ENCODE assay signal across 28 mouse cellular contexts in genomic region chr7:121001879-121002278, GRCm38 (mm10). TPM values are rescaled to one million over a fixed set of nuclear protein-coding genes. Genes with fewer than 3 reads are reported as not detected.
A peak's percentile ranks its signal among the peaks of the same experiment; 100 is the strongest.
DNase-seq lines count a peak whose midpoint lies in the region; ATAC-seq and TF ChIP-seq lines count a peak whose summit lies in the region.
"Had no signal": no experiment of that assay in that cellular context is flagged by ENCODE, and none has a peak within 500 bp of the region (broad histone marks: within the 10 kb centered on the region; RNA-seq: fewer than 3 reads in every experiment).

No protein-coding gene starts in this region.

- H3K27ac ChIP-seq in kidney, adult 2 months (ENCODE audit: insufficient read depth, low read depth, low read length): peak overlapping the region; percentile 38; the same call in 1 of the 2 replicates
- H3K27ac ChIP-seq in intestine, embryonic 16.5 days (ENCODE audit: low read length): peak overlapping the region; percentile 80
- H3K27ac ChIP-seq in small intestine, adult 2 months (ENCODE audit: insufficient read depth, low read depth, low read length): peak overlapping the region; percentile 86
- H3K27ac ChIP-seq: embryonic facial prominence, embryonic 13.5 days; embryonic facial prominence, embryonic 15.5 days; forebrain, embryonic 13.5 days; forebrain, embryonic 15.5 days had no signal

- ATAC-seq in intestine, embryonic 16.5 days: no peak
- ATAC-seq: activated CD4-positive, CD25-positive, alpha-beta regulatory T cell, adult 4 months; CD4-positive, CD25-positive, alpha-beta regulatory T cell, adult 4 months; forebrain, embryonic 13.5 days; forebrain, embryonic 15.5 days; forebrain, postnatal 0 days; Patski had no signal

- DNase-seq in kidney, adult 2 months: no peak
- DNase-seq in kidney, adult 11 months: no peak
- no peak for DNase-seq in thymus, postnatal 0 days (ENCODE audit: low spot score)
- DNase-seq in gastrocnemius, postnatal 14 days: no peak
- DNase-seq: adrenal gland, adult 8-10 months; adrenal gland, postnatal 36 days; B cell, adult 2 months; cerebellum, adult 11-12 months; cerebellum, adult 2 months; cerebellum, adult 9-10 months; cerebellum, postnatal 10 days; cerebellum, postnatal 25 days had no signal

- no peak overlapping the region for H3K4me2 ChIP-seq in intestine, embryonic 16.5 days (ENCODE audit: low read depth, low read length)
- H3K4me2 ChIP-seq: embryonic facial prominence, embryonic 13.5 days; embryonic facial prominence, embryonic 15.5 days; forebrain, embryonic 13.5 days; forebrain, embryonic 15.5 days had no signal

- no peak overlapping the region for H3K4me3 ChIP-seq in kidney, adult 2 months (ENCODE audit: insufficient read depth, low read depth, low read length)
- H3K4me3 ChIP-seq in intestine, embryonic 16.5 days (ENCODE audit: low read length): no peak overlapping the region
- H3K4me3 ChIP-seq in small intestine, adult 2 months (ENCODE audit: low read depth, low read length): no peak overlapping the region
- H3K4me3 ChIP-seq: embryonic facial prominence, embryonic 13.5 days; embryonic facial prominence, embryonic 15.5 days; erythroblast, embryonic 14.5 days; forebrain, embryonic 13.5 days; forebrain, embryonic 15.5 days had no signal

- intact Hi-C loops in gastrocnemius, postnatal 14 days (cut with DNase I; ENCODE audit: low total_unique reads): no loop called here

- no peak overlapping the region for H3K9ac ChIP-seq in intestine, embryonic 16.5 days (ENCODE audit: low read depth, low read length)
- H3K9ac ChIP-seq: embryonic facial prominence, embryonic 13.5 days; embryonic facial prominence, embryonic 15.5 days; forebrain, embryonic 13.5 days; forebrain, embryonic 15.5 days; forebrain, postnatal 0 days had no signal

- no peak for TF ChIP-seq CTCF in kidney, adult 2 months (conservative IDR thresholded peaks at IDR 0.05; ENCODE audit: insufficient read depth, insufficient read length, low read depth, low read length)
- TF ChIP-seq CTCF in small intestine, adult 2 months (IDR thresholded peaks at IDR 0.05; ENCODE audit: extremely low read depth, insufficient read length, insufficient replicate concordance, low read depth, low read length): no peak

- no peaks in the 10 kb centered on the region for H3K36me3 ChIP-seq in kidney, adult 2 months (ENCODE audit: control insufficient read depth, insufficient read depth, low read length)
- no peaks in the 10 kb centered on the region for H3K36me3 ChIP-seq in intestine, embryonic 16.5 days (ENCODE audit: control insufficient read depth, insufficient read depth, low read length)
- no peaks in the 10 kb centered on the region for H3K36me3 ChIP-seq in small intestine, adult 2 months (ENCODE audit: control insufficient read depth, insufficient read depth, low read length)
- H3K36me3 ChIP-seq: embryonic facial prominence, embryonic 13.5 days; embryonic facial prominence, embryonic 15.5 days; forebrain, embryonic 15.5 days; G1E had no signal

- H3K27me3 ChIP-seq in kidney, adult 2 months (replicated peaks; ENCODE audit: control insufficient read depth, insufficient read depth, low read length): no peaks in the 10 kb centered on the region
- no peaks in the 10 kb centered on the region for H3K27me3 ChIP-seq in intestine, embryonic 16.5 days (replicated peaks; ENCODE audit: control insufficient read depth, insufficient read depth, low read length)
- H3K27me3 ChIP-seq in small intestine, adult 2 months (ENCODE audit: control insufficient read depth, insufficient read depth, low read length): no peaks in the 10 kb centered on the region
- H3K27me3 ChIP-seq: embryonic facial prominence, embryonic 13.5 days; embryonic facial prominence, embryonic 15.5 days; forebrain, embryonic 13.5 days; forebrain, embryonic 15.5 days; Patski had no signal

- no peak for TF ChIP-seq POLR2A in kidney, adult 2 months (IDR thresholded peaks at IDR 0.05; ENCODE audit: low read depth, low read length)
- TF ChIP-seq POLR2A in small intestine, adult 2 months (IDR thresholded peaks at IDR 0.05; ENCODE audit: low read depth, low read length): no peak

- 90% methylated on average over 3 of the region's 3 CpGs for WGBS in kidney, adult 2 months
- 88% methylated on average over 3 of the region's 3 CpGs for WGBS in intestine, embryonic 16.5 days
- WGBS in small intestine, adult 2 months: 80% methylated on average over 3 of the region's 3 CpGs

- no peaks in the 10 kb centered on the region for H3K9me3 ChIP-seq in intestine, embryonic 16.5 days (ENCODE audit: control insufficient read depth, low read length)
- H3K9me3 ChIP-seq: embryonic facial prominence, embryonic 13.5 days; embryonic facial prominence, embryonic 15.5 days; forebrain, embryonic 13.5 days; forebrain, embryonic 15.5 days; G1E had no signal

- peaks cover 23% of the 10 kb centered on the region; the same call in 1 of the 2 replicates for H3K4me1 ChIP-seq in kidney, adult 2 months (ENCODE audit: control insufficient read depth, insufficient read depth, low read length)
- H3K4me1 ChIP-seq in intestine, embryonic 16.5 days (ENCODE audit: control insufficient read depth, insufficient read depth, low read length): no peaks in the 10 kb centered on the region
- peaks cover 24% of the 10 kb centered on the region for H3K4me1 ChIP-seq in small intestine, adult 2 months (ENCODE audit: control insufficient read depth, insufficient read depth, insufficient read length, low read length)
- H3K4me1 ChIP-seq: embryonic facial prominence, embryonic 15.5 days; forebrain, embryonic 13.5 days; forebrain, embryonic 15.5 days had no signal

RNA-seq across cellular contexts. Expression of gene Mfsd13b, which starts 19.6 kb away (rescaled TPM):
- polyA plus RNA-seq in kidney, adult 2 months (2012; rRNA removed): 1.1 and 1.2 TPM in 2 replicates
- polyA plus RNA-seq in intestine, embryonic 16.5 days (2015; fragmentation: Nextera tagmentation; extraction: Ambion mirVana): 0.38 and 0.99 TPM in 2 replicates
- polyA plus RNA-seq in small intestine, adult 2 months (2012; rRNA removed): 0.11 and 0.13 TPM in 2 replicates
- polyA plus RNA-seq in thymus, postnatal 0 days (2015; fragmentation: Nextera tagmentation; extraction: Ambion mirVana): 0.12 and 0.49 TPM in 2 replicates
- total RNA-seq in gastrocnemius, postnatal 14 days (2021): not detected
- total RNA-seq: adrenal gland, adult 18-20 months; adrenal gland, postnatal 14 days; adrenal gland, postnatal 36 days; CH12.LX had no signal
- polyA plus RNA-seq: activated CD4-positive, CD25-positive, alpha-beta regulatory T cell, adult 4 months; CD4-positive, CD25-positive, alpha-beta regulatory T cell, adult 4 months; embryonic facial prominence, embryonic 11.5 days; erythroblast, embryonic 14.5 days; G1E had no signal

RNA-seq across cellular contexts. Expression of gene Cdr2, which starts 19.8 kb away (rescaled TPM):
- 28.5 and 30.8 TPM in 2 replicates for polyA plus RNA-seq in kidney, adult 2 months (2012; rRNA removed)
- 15.7 and 19.8 TPM in 2 replicates for polyA plus RNA-seq in intestine, embryonic 16.5 days (2015; fragmentation: Nextera tagmentation; extraction: Ambion mirVana)
- 37.1 and 51.7 TPM in 2 replicates for polyA plus RNA-seq in small intestine, adult 2 months (2012; rRNA removed)
- 2.9 and 3.2 TPM in 2 replicates for polyA plus RNA-seq in thymus, postnatal 0 days (2015; fragmentation: Nextera tagmentation; extraction: Ambion mirVana)
- total RNA-seq in gastrocnemius, postnatal 14 days (2021): 1 to 10 TPM; 4.1 to 6.2 TPM

RNA-seq across cellular contexts. Expression of gene Mettl9, which starts 32.4 kb away (rescaled TPM):
- 31.5 and 35.6 TPM in 2 replicates for polyA plus RNA-seq in kidney, adult 2 months (2012; rRNA removed)
- 121 and 123 TPM in 2 replicates for polyA plus RNA-seq in intestine, embryonic 16.5 days (2015; fragmentation: Nextera tagmentation; extraction: Ambion mirVana)
- polyA plus RNA-seq in small intestine, adult 2 months (2012; rRNA removed): 15.2 and 22.6 TPM in 2 replicates
- 86.3 and 93.3 TPM in 2 replicates for polyA plus RNA-seq in thymus, postnatal 0 days (2015; fragmentation: Nextera tagmentation; extraction: Ambion mirVana)
- total RNA-seq in gastrocnemius, postnatal 14 days (2021): 10 to 100 TPM; 22.2 to 27.2 TPM
